ENCODE assay signal across 8 mouse cellular contexts in the genomic region with DNA sequence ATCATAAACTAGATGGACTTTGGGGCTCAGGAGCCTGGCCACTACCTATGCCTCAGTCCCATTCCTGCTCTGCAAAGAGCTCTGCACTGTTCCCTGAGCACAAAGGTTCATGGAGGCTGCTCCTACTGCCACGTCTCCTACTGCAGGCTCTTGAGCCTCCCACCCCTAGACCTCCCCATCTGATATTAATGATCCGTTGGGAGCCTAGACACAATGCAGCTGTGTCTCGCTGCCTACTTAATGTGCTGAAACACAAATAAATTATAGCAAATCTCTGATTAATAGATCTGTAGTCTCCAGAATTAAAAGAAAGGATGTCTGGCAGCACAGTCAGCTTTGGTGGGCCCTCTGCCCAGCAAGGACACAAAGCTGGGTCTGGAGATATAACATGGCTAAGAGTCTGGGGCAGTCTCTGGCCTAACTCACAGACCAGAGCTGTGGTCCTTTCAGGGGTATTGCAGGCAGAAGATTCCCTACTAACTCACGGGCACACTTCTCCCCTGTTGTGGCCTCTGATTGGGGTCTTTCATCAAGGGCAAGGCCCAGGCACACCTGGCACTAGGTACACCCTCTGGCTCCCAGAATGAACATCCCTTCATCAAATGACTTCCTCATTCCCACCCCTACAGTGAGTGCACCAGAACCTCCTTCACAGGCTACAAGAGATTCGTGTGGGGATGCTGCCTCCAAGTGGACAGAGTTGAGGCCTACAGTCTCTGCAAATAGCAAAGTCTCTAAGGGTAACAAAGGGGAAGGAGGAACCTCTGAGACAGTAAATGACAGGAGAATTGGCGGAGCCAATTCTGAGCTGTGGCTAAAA. TPM values are rescaled to one million over a fixed set of nuclear protein-coding genes. Genes with fewer than 3 reads are reported as not detected.
DNase-seq lines count a peak whose midpoint lies in the region; ATAC-seq lines count a peak whose summit lies in the region.

No protein-coding gene starts in this region.

- DNase-seq in adipocyte (ENCODE audit: low spot score): peak; percentile 88
- peak; percentile 86 to 91 for DNase-seq in cerebellum, postnatal 36 days
- DNase-seq in frontal cortex, postnatal 36 days (ENCODE audit: low spot score in 2 of 2): peak; percentile 76 to 79
- peak; percentile 82 for DNase-seq in induced T-regulatory cell, adult 2 months (ENCODE audit: low read depth)
- DNase-seq in left cerebral cortex, adult 9 months (ENCODE audit: low spot score in 2 of 2): peak; percentile 62 to 86
- peak; percentile 71 for DNase-seq in right cerebral cortex, postnatal 14 days
- peak; percentile 50 for DNase-seq in yolk sac, embryonic 10.5 days (ENCODE audit: low spot score)

- ATAC-seq in megakaryocyte-erythroid progenitor cell, adult 5-6 weeks (replicated peaks; ENCODE audit: low FRiP score, low TSS enrichment, poor library complexity, severe bottlenecking): peak; percentile 85

RNA-seq across cellular contexts. Expression of a gene that starts 14.7 kb away (rescaled TPM):
- total RNA-seq in megakaryocyte-erythroid progenitor cell, adult 5-6 weeks (2014; fragmentation: Nextera tagmentation): 10.5 and 22.5 TPM in 2 replicates
- total RNA-seq in megakaryocyte-erythroid progenitor cell, adult 5-6 weeks (2017): 31.8 and 44.9 TPM in 2 replicates

RNA-seq across cellular contexts. Expression of a gene that starts 37.0 kb away (rescaled TPM):
- total RNA-seq in megakaryocyte-erythroid progenitor cell, adult 5-6 weeks (2014; fragmentation: Nextera tagmentation): 32.0 and 42.0 TPM in 2 replicates
- total RNA-seq in megakaryocyte-erythroid progenitor cell, adult 5-6 weeks (2017): 27.0 and 35.5 TPM in 2 replicates

RNA-seq across cellular contexts. Expression of a gene that starts 49.9 kb away (rescaled TPM):
- total RNA-seq in megakaryocyte-erythroid progenitor cell, adult 5-6 weeks (2014; fragmentation: Nextera tagmentation): 31.6 and 38.2 TPM in 2 replicates
- 26.0 and 33.9 TPM in 2 replicates for total RNA-seq in megakaryocyte-erythroid progenitor cell, adult 5-6 weeks (2017)

RNA-seq across cellular contexts. Expression of a gene that starts 50.0 kb away (rescaled TPM):
- total RNA-seq in megakaryocyte-erythroid progenitor cell, adult 5-6 weeks (2014; fragmentation: Nextera tagmentation): 77.2 and 78.1 TPM in 2 replicates
- total RNA-seq in megakaryocyte-erythroid progenitor cell, adult 5-6 weeks (2017): 53.3 and 54.9 TPM in 2 replicates

RNA-seq across cellular contexts. Expression of a gene that starts 57.8 kb away (rescaled TPM):
- 20.2 and 24.2 TPM in 2 replicates for total RNA-seq in megakaryocyte-erythroid progenitor cell, adult 5-6 weeks (2014; fragmentation: Nextera tagmentation)
- total RNA-seq in megakaryocyte-erythroid progenitor cell, adult 5-6 weeks (2017): 13.2 and 17.6 TPM in 2 replicates

Comparison
In these comparisons a context has a peak if more than half of its experiments do, and no peak if none do; other contexts are left out.
1. Peak in every context shown above with its lines: DNase-seq and ATAC-seq.